Mouse (Mus musculus) liver (tissue): ENCODE results near the gene Cpne2.

ENCODE experiments used
- DNase-seq: peaks from one replicate; pipeline ENCODE4 v3.0.0-alpha.2; 2020; ENCODE audit warnings: mixed read lengths

Gene Cpne2

DNA sequence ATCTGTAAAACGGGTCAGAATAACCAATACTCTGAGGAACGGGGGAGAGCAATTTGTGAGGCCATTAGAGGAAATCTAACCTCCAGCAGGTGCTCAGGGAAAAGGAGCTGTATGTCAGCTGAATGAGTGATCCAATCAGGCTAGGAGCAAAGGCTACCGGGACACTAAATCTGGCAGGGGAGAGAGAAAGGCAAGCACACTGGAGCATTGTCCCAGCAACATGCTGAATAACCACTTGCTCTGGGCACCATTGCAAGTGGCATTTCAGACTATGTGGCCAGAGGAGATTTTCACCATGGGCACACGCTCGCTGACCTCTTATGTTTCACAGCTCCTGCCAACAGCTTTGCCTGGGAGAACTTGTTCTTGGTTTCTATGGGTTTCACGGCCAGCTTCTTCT is 49.8 kb downstream of the Cpne2 start:
- DNase-seq: no peak

DNA sequence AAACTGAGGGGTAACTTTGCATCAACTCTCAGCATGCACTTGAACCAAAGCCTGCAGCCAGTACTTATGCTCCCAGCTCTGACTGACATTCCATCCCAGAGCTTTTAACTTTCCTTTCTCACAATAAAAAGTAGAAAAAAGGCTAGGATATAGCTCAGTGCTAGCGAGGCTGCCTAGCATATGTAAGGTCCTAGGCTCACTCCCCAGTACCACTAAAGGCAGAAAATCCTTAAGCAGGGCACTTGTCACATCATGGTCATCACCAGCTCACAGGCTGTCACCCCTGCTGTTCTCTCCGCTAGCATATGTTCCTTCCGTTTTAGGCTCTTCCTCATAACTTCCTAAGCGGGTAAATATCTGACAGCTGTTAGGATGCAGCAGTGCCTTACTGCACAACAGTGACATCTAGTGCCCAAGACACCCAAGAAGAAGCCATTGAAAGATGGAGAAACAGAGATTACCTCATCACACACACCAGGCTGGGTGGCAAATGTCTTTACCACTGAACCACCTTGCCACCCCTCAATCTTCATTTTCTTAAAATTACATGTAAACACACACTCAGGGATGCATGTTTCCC is 51.5 kb downstream of the Cpne2 start:
- DNase-seq: no peak

DNA sequence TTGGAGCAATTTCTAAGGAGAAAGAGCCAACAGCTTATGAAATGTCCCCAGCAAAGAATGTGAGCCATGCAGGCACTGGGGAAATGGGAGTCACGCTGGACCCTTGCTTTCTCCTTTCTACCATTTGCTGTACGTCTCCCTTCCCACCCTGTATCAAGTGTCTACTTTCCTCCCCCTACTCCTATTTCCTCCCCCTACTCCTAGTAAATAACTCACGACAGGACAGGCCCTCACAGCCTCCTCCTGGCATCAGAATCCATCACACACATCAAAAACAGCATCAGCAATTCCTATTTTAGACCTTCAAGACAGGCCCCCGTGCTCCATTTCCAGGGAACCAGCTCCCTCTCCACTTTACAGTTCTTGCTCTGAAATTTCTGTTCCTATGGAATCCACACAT is 58.9 kb downstream of the Cpne2 start:
- DNase-seq: no peak

DNA sequence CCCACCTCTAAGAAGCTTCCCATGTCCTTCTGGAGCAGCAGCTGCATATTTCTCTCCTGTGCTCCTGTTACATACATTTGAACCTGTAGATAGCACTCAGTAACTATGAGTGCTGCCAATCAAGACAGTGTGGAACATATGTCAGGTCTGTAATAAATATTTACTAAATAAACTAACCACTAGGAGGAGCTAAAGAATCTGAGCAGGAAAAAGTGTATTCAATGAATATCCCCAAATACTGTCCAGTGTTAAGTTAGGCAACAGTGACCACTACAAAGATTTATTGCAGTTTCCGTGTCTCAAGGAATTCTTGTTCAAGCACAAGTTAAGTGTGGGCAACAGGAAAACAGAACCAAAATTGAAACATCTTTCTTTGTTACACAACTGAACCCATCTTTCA is 61.4 kb downstream of the Cpne2 start:
- DNase-seq: no peak

DNA sequence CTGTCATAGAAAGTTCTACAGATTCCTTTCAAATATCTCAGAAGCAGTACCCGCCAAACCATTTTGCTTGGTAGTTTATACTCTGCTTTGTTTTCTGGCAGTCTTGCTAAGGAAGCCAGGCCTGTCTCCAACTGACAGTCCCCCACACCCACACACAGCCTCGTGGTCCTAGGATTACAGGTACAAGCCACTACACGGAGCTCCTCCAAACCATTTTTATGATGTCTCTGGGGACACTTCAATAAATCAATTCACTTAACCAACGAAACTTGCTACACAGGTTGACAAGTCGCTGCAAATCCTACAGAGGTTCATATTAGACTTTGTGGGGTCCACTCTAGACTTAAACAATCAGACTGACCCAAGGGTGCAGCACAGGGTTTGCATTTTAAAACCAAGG is 67.7 kb downstream of the Cpne2 start:
- DNase-seq: no peak

DNA sequence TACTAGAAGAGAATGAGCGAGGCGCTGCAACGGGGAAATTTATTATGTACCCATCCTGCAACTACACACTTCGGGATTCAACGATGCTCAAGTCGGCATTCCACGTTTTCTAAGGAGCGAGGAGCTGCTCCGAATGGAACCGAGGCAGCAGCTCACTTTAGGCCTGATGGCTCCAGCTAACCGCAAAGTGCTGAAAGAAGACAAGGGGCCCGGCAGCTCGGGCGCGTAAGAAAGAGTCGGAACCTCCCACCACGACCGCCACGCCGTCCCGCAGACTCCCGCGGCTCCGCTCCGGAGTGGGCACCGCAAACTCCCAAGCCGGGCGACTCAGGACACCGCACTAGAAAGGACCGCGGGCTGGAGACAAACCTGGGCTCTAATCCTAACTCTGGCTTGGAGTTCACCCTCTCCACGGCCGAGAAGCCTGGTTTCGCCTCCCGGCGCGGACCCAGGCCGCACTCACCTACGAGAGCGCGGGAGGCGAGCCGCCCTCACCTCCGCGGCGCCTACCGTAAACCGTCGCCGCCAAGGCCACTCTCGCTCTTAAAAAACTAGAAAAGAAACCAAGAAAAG is 68.3 kb downstream of the Cpne2 start:
- peak; percentile 30 for DNase-seq

DNA sequence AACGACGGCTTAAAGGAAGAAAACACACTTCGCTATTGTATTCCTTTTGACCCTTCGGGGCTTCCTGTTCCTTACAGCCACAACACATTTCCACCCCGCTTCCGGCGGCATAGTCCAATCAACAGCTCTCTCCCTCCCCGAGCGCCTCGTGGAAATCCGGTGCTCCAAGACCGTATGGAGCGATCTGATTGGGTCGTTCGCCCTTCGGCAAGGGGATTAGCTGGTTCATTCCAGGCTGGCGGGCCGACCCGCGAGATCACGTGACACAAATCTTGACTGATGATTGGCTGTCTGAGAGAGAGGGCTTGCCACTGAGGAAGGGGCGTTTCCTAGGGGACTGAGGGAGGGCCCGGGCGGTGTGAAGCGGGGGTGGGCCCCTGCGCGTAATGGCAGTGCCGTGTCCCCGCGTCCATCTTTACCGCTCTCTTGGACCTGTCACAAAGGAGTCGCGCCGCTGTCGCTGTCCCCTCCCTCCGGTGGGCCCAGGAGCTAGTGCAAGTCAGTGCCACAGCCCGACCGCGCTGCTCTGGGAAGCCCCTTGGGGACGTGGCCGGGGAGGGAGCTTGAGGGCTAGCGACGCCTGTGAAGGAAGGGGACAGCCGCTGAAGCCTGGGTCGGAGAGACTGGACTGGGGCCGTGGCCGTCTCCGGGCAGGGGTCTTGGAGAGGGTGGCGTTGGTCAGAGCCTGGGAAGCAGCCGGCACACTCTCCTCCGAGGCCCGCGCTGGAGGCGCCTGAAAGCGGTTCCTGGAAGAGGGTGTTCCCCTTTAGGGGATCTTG is 69.0 kb downstream of the Cpne2 start, which contains the start of the genes Rspry1 and Fam192a:
TSS of gene Rspry1 (plus strand) at position 331 of the 779 bp plus-strand sequence.
TSS of gene Fam192a (minus strand) at position 391 of the 779 bp plus-strand sequence.
- DNase-seq: peak; percentile 99

DNA sequence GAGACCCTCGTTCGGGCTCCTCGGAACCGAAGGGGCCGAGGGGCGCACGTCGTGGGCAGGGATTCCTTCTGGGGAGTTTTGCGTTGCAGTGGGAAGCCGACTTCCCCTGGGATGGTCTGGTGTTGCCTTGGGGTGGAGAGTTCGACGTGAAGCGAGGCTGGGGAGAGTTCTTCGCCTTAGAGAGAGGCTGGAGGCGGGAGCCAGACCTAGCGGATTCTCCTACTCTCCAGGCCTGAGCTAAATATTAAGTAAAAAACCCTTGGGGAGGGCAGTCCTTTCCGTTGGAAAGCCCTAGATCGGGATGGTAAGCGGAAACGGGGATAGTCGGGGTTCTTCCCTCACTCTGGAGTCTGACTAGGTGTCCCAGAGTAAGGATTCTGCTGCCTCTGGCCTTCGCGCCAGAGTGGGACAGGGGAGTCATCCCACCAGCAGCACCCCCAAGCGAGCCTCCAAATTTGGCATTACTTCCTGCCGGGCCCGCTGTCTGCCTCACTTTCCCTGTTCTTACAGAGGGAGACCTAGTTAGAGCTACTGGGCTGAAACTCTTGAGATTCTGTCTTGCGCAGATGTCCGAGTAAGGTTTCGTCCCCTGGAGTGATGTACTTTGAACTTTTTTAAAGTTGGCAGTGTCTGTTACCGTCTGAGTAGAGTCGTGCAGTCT is 69.8 kb downstream of the Cpne2 start:
- DNase-seq: peak; percentile 39

DNA sequence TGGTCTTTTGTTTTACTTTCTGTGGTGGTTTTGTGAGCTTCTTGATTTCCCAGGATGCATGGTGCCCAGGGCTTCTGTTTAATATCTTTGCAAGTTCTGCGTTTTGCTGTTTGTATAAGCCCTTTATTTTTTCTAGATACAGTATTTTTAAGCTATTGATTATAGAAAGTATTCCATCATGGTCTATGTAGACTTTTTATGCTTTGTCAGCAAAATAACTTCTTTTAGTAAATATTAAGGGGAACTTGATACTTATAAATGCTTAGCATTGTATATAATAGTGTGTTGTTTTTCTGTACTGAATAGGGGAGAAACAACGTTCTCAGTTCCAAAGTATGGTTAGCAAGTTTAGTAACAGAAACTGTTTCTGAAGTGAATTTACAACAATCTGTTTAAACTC is 71.2 kb downstream of the Cpne2 start:
- no peak for DNase-seq

DNA sequence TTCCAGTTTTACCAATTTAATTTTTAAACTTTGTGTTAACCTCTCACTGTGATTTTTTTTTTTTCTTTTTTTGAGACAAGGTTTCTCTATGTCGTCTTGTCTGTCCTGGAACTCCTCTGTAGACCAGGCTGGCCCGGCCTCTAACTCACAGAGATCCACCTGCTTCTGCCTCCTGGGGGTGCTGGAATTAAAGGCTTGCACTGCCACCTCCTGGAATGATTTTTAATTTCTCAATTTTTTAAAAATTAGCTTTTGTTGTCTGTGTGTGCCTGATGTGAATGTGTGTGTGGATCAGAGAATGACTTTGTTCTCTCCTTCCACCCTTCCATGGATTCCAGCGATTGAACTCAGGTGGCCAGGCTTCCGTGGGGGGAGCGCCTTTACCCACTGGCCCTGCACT is 74.3 kb downstream of the Cpne2 start:
- DNase-seq: no peak
